Mouse (Mus musculus) forebrain, embryonic 16.5 days (tissue): Measurements from ENCODE around the gene Slc22a4. TPM values are rescaled to one million over a fixed set of nuclear protein-coding genes. Genes with fewer than 3 reads are reported as not detected.
"Not testable (repeated sequence)": the region's sequence is repeated elsewhere in the genome, so short reads cannot be mapped to it uniquely, and the experiment has no call there.

Source experiments
- ATAC-seq: fragments of 200-750 bp; cut with Nextera tagmentation; 2 replicates; pipeline ENCODE4 v1.8.0; 2017; ENCODE audit warnings: mild to moderate bottlenecking, moderate library complexity
- H3K27ac ChIP-seq: fragments of 300-500 bp; sonication (generic); 2 replicates; pipeline ENCODE4 v1.5.1; 2014; ENCODE audit warnings: low read length, control low read depth
- H3K27me3 ChIP-seq: fragments of 300-500 bp; sonication (generic); replicated peaks from 2 replicates; pipeline ENCODE4 v1.6.1; 2014; ENCODE audit warnings: low read length; ENCODE audit not compliant: control insufficient read depth, insufficient read depth
- H3K36me3 ChIP-seq: fragments of 300-500 bp; sonication (generic); 2 replicates; pipeline ENCODE4 v1.6.1; 2014; ENCODE audit not compliant: control insufficient read depth, insufficient read depth
- H3K4me1 ChIP-seq: fragments of 300-500 bp; sonication (generic); replicated peaks from 2 replicates; pipeline ENCODE4 v1.6.1; 2014; ENCODE audit warnings: low read length; ENCODE audit not compliant: control insufficient read depth, insufficient read depth
- H3K4me2 ChIP-seq: fragments of 300-500 bp; sonication (generic); 2 replicates; pipeline ENCODE4 v1.6.1; 2014; ENCODE audit warnings: mild to moderate bottlenecking, low read length, control low read depth
- H3K4me3 ChIP-seq: fragments of 300-500 bp; sonication (generic); replicated peaks from 2 replicates; pipeline ENCODE4 v1.5.1; 2014; ENCODE audit warnings: mild to moderate bottlenecking, low read length, control low read depth
- H3K9ac ChIP-seq: fragments of 300-500 bp; sonication (generic); replicated peaks from 2 replicates; pipeline ENCODE4 v1.6.1; 2014; ENCODE audit warnings: low read depth, low read length, control low read depth
- H3K9me3 ChIP-seq: fragments of 300-500 bp; sonication (generic); 2 replicates; pipeline ENCODE4 v1.6.1; 2016; ENCODE audit warnings: low read length; ENCODE audit not compliant: control insufficient read depth
- WGBS: fragments of 180-500 bp; shearing (Covaris S2); extraction: QIAGEN DNeasy Blood & Tissue Kit; methylation state at CpG from one replicate; pipeline ENCODE4 v1.1.7; 2014; 5-methylcytosine and 5-hydroxymethylcytosine counted together
- polyA plus RNA-seq: library from polyadenylated mRNA; unstranded; fragments of >200 nt; fragmentation: Nextera tagmentation; extraction: Ambion mirVana; gene quantifications from 2 replicates; pipeline ENCODE4 v1.2.1, GENCODE M21; 2015

Slc22a4 gene
- polyA plus RNA-seq, 1 experiment from 2014 or later = 2.2 TPM

DNA sequence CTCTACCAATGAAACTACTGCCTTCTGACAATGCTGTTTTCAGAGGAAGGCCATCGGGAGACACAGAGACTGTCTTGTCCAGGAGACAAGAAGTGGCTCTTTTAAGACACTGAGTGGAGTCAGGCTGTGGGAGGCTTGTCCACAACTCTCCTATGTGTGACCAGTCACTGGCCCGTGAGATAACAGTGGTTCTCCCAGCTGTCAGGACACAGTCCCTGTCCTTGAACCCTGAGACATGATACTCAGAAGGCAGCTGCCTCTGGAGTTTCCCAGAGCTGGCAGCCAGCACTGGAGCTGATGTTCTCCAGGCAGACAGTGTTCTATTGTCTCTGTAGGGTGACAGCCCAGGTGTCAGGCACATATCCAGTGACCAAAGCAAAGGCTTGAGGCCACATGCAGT, 30.2 kb downstream of the Slc22a4 start:
- WGBS = 74% methylated on average over 2 of the region's 2 CpGs
- no peak overlapping the region for H3K27ac ChIP-seq
- no peak overlapping the region for H3K9ac ChIP-seq
- no peak overlapping the region for H3K4me3 ChIP-seq
- H3K27me3 ChIP-seq = no peaks in the 10 kb centered on the region
- H3K9me3 ChIP-seq = no peaks in the 10 kb centered on the region
- ATAC-seq = no peak
- H3K36me3 ChIP-seq = no peaks in the 10 kb centered on the region
- no peak overlapping the region for H3K4me2 ChIP-seq
- H3K4me1 ChIP-seq = no peaks in the 10 kb centered on the region

DNA sequence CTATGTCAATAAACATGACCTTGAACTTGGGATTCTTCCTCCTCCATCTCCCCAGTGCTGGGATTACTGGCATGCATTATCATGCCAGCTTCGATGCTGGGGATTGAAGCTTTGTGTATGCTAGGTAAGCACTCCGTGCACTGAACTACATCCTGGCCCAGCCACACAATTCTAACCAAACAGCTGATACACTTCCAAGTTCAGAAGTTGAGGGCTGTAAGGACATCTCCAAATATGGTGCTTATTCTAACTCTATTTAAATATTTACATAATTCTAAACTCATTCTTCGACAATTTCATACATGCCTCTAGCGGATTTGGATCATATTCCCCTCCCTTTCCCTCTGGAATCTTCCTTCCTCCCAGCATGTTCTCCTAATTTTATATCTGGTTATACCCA, 35.6 kb downstream of the Slc22a4 start:
- Histone ChIP-seq H3K9ac (no peak overlapping the region), H3K9me3 (no peaks in the 10 kb centered on the region), H3K27ac (no peak overlapping the region), H3K4me3 (no peak overlapping the region), H3K36me3 (no peaks in the 10 kb centered on the region), H3K27me3 (no peaks in the 10 kb centered on the region), H3K4me1 (no peaks in the 10 kb centered on the region), H3K4me2 (no peak overlapping the region)
- no peak for ATAC-seq
- 91% methylated on average over 4 of the region's 4 CpGs for WGBS

DNA sequence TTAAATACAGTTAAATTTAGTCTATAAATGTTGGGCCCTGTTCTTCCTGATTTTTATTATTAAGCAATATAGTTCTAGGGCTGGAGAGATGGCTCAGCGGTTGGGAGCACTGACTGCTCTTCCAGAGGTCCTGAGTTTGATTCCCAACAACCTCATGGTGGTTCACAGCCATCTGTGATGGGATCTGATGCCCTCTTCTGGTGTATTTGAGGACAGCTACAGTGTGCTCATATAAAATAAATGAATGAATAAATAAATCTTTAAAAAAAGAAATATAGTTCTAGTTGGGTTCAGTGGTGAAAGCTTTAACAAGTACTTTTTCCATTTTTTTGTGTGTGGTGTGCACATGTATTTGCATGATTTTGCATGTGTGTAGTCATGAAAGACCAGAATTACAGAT, 38.7 kb downstream of the Slc22a4 start:
- Histone ChIP-seq H3K9ac (no peak overlapping the region), H3K4me3 (no peak overlapping the region), H3K9me3 (no peaks in the 10 kb centered on the region), H3K27me3 (no peaks in the 10 kb centered on the region), H3K4me2 (no peak overlapping the region), H3K4me1 (no peaks in the 10 kb centered on the region), H3K27ac (no peak overlapping the region), H3K36me3 (no peaks in the 10 kb centered on the region)
- 57% methylated on average over 1 of the region's 1 CpGs for WGBS
- ATAC-seq = no peak

- 80% methylated on average over 4 of the region's 4 CpGs for WGBS
- H3K27me3 ChIP-seq = no peaks in the 10 kb centered on the region
- H3K9me3 ChIP-seq = no peaks in the 10 kb centered on the region
- no peaks in the 10 kb centered on the region for H3K36me3 ChIP-seq
- H3K4me3 ChIP-seq = no peak overlapping the region
- H3K4me2 ChIP-seq = no peak overlapping the region
- ATAC-seq = no peak
- H3K4me1 ChIP-seq = no peaks in the 10 kb centered on the region
- H3K9ac ChIP-seq = no peak overlapping the region
- H3K27ac ChIP-seq = no peak overlapping the region
Measured at GRCm38 (mm10) chr11:53988081-53988480, 39.8 kb downstream of the Slc22a4 start.

GRCm38 (mm10) chr11:53981396-53981795, 46.5 kb downstream of the Slc22a4 start:
- Histone ChIP-seq H3K4me2 (no peak overlapping the region), H3K36me3 (no peaks in the 10 kb centered on the region), H3K27me3 (no peaks in the 10 kb centered on the region; the same call in 1 of the 2 replicates), H3K4me3 (no peak overlapping the region), H3K9ac (no peak overlapping the region), H3K9me3 (no peaks in the 10 kb centered on the region), H3K4me1 (peaks cover 9% of the 10 kb centered on the region), H3K27ac (no peak overlapping the region)
- ATAC-seq = no peak
- 96% methylated on average over 4 of the region's 4 CpGs for WGBS

DNA sequence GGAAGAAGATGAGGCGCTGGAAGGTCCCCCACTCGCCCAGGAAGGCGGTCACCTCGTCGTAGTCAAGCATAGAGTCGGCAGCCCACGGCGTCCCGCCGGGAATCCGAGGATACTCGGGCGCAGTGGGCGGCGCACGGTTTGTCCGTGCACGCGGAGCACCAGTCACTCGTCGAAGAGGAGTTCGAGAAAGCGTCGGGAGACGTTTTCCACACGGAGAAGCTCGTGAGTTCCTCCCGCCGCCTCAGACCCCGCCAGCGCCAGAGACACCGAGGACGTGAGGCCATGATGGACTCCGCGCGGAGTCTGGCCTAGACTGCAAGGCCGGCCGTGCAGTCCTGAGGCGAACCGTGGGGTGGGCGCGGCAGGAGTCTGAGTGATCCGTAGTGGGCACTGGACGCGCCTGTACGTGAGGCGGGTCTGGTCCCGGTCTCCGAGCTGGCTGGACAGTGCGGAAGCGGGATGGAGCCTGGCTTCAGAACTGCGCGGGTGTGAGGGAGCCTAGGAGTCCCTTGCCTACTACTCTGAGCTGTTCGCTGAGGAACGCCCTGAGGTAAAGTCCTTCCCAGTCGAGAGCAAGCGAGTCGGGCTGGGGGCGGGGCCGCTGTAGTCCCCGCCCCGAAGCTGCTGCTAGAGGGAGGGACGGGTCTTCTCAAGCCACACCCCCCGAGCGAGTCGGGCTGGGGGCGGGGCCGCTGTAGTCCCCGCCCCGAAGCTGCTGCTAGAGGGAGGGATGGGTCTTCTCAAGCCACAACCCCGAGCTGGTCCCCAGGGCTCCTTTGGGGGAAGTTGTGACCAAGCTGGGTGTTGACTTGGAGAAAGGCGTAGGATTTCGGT, 47.9 kb downstream of the Slc22a4 start, which contains the start of gene Slc22a21:
TSS of gene Slc22a21 (minus strand) at position 545 of the 834 bp plus-strand sequence.
- Histone ChIP-seq H3K4me2 (peak within 1 kb of the TSS; percentile 97), H3K4me1 (peaks cover 9% of the 10 kb centered on the region), H3K4me3 (peak within 1 kb of the TSS; percentile 62), H3K27ac (no peak within 1 kb of the TSS), H3K9ac (peak within 1 kb of the TSS; percentile 57), H3K9me3 (no peaks in the 10 kb centered on the region), H3K36me3 (no peaks in the 10 kb centered on the region), H3K27me3 (no peaks in the 10 kb centered on the region; the same call in 1 of the 2 replicates)
- peak; percentile 94 for ATAC-seq
- WGBS = 2% methylated on average over 73 of the region's 73 CpGs

GRCm38 (mm10) chr11:53979456-53979787, 48.5 kb downstream of the Slc22a4 start:
- H3K27ac ChIP-seq, H3K27me3 ChIP-seq, ATAC-seq, H3K36me3 ChIP-seq, H3K9me3 ChIP-seq, H3K4me1 ChIP-seq: not testable (repeated sequence)
- WGBS = 0% methylated on average over 23 of the region's 23 CpGs
- H3K4me3 ChIP-seq = peak overlapping the region; percentile 62
- H3K9ac ChIP-seq = peak overlapping the region; percentile 57
- peak overlapping the region; percentile 97 for H3K4me2 ChIP-seq

- H3K36me3 ChIP-seq = no peaks in the 10 kb centered on the region
- peaks cover 9% of the 10 kb centered on the region for H3K4me1 ChIP-seq
- H3K4me3 ChIP-seq = no peak overlapping the region
- no peaks in the 10 kb centered on the region; the same call in 1 of the 2 replicates for H3K27me3 ChIP-seq
- H3K9ac ChIP-seq = no peak overlapping the region
- no peak for ATAC-seq
- WGBS = 84% methylated on average over 3 of the region's 3 CpGs
- no peaks in the 10 kb centered on the region for H3K9me3 ChIP-seq
- no peak overlapping the region for H3K4me2 ChIP-seq
- H3K27ac ChIP-seq = no peak overlapping the region
Measured at GRCm38 (mm10) chr11:53977672-53978071, 50.2 kb downstream of the Slc22a4 start.

- no peaks in the 10 kb centered on the region; the same call in 1 of the 2 replicates for H3K27me3 ChIP-seq
- H3K4me1 ChIP-seq = peaks cover 9% of the 10 kb centered on the region
- no peak overlapping the region for H3K4me3 ChIP-seq
- no peak for ATAC-seq
- no peaks in the 10 kb centered on the region for H3K9me3 ChIP-seq
- no peak overlapping the region for H3K27ac ChIP-seq
- no peak overlapping the region for H3K4me2 ChIP-seq
- H3K9ac ChIP-seq = no peak overlapping the region
- no peaks in the 10 kb centered on the region for H3K36me3 ChIP-seq
Measured at GRCm38 (mm10) chr11:53975559-53975958, 52.3 kb downstream of the Slc22a4 start.
